In the genomic region with DNA sequence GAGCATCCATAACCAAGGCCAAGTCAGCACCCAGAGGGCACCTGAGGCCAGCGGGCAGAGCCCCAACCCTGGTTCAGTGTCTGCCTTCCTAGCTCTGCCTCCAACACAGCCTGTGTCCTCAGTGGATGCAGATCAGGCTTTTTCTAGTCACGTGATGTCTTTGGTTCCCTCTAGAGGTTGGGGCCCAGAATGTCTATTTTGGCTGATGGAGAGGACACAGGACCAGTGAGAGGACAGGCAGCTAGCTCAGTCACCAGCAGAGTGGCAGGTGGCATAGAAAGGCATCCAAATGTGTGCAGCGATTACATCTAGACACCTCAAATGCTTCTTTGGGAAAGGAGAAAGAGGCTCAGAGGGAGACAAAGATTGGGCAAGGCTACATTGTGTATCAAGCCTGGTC, we compare ENCODE assay signal across 17 mouse cellular contexts. TPM values are rescaled to one million over a fixed set of nuclear protein-coding genes. Genes with fewer than 3 reads are reported as not detected.
DNase-seq lines count a peak whose midpoint lies in the region; ATAC-seq and TF ChIP-seq lines count a peak whose summit lies in the region.
"Had no signal": no experiment of that assay in that cellular context is flagged by ENCODE, and none has a peak within 500 bp of the region (broad histone marks: within the 10 kb centered on the region; RNA-seq: fewer than 3 reads in every experiment).

No protein-coding gene starts in this region.

- dilution Hi-C loops in CH12.LX (cut with MboI; ENCODE audit: extremely low pct_ligation_motif_present, extremely low pct_unique_long_range_greater_than_20kb, low sequenced_read_pairs), result no loop called here

- H3K36me3 ChIP-seq in kidney, postnatal 0 days (ENCODE audit: insufficient read depth, low read length), result no peaks in the 10 kb centered on the region
- H3K36me3 ChIP-seq in CH12.LX (replicated peaks in 1 of 2; ENCODE audit: control insufficient read depth in 1 of 2, insufficient read depth in 1 of 2, low read length in 1 of 2), result no peaks in the 10 kb centered on the region
- H3K36me3 ChIP-seq: embryonic facial prominence, embryonic 10.5 days; liver, embryonic 13.5 days had no signal

- H3K27me3 ChIP-seq in kidney, postnatal 0 days (ENCODE audit: insufficient read depth, low read length), result no peaks in the 10 kb centered on the region
- peaks cover 63% of the 10 kb centered on the region for H3K27me3 ChIP-seq in CH12.LX (replicated peaks)

- in situ Hi-C loops in CH12.LX (cut with MboI; ENCODE audit: low pct_ligation_motif_present, low pct_unique_long_range_greater_than_20kb, low sequenced_read_pairs), result no loop called here

- H3K4me2 ChIP-seq in kidney, postnatal 0 days (ENCODE audit: low read length), result no peak overlapping the region
- no peak overlapping the region for H3K4me2 ChIP-seq in CH12.LX (ENCODE audit: insufficient read depth, low read depth, poor library complexity, severe bottlenecking)
- H3K4me2 ChIP-seq: liver, embryonic 13.5 days had no signal

- intact Hi-C loops in gastrocnemius, postnatal 36 days (cut with DNase I), result loop anchor here (2.0 to 5.0 kb wide), 4 partner anchors 125 to 304 kb away; a partner anchor contains a TSS
- intact Hi-C loops in gastrocnemius, adult 2 months (cut with DNase I), result loop anchor here (5.0 to 10.0 kb wide), 2 partner anchors 204 to 347 kb away; a partner anchor contains a TSS

- no peak for TF ChIP-seq POLR2A in CH12.LX (IDR thresholded peaks at IDR 0.05; ENCODE audit: low read depth, low read length)

- no peaks in the 10 kb centered on the region for H3K79me2 ChIP-seq in CH12.LX (replicated peaks; ENCODE audit: control insufficient read depth, extremely low read depth, insufficient read depth, poor library complexity, severe bottlenecking)

- no peak for DNase-seq in kidney, postnatal 0 days (ENCODE audit: low spot score)
- no peak for DNase-seq in kidney, postnatal 10 days
- DNase-seq in CH12.LX (ENCODE audit: extremely low read depth), result no peak
- peak; percentile 92 for DNase-seq in brain, adult 2 months (ENCODE audit: low read depth, low spot score)
- peak; percentile 64 to 66 for DNase-seq in cerebellum, postnatal 25 days
- DNase-seq in gastrocnemius, postnatal 36 days, result no peak
- no peak for DNase-seq in gastrocnemius, adult 2 months
- DNase-seq: adrenal gland, adult 2 months; kidney, postnatal 14 days; liver, embryonic 13.5 days; lung, postnatal 36 days had no signal

- no peak overlapping the region for H3K27ac ChIP-seq in kidney, postnatal 0 days
- H3K27ac ChIP-seq in CH12.LX (ENCODE audit: insufficient read depth, low read depth), result no peak overlapping the region
- H3K27ac ChIP-seq in gastrocnemius, adult 2 months, result no peak overlapping the region
- H3K27ac ChIP-seq: embryonic facial prominence, embryonic 10.5 days; liver, embryonic 13.5 days had no signal

- TF ChIP-seq RAD21 in CH12.LX (IDR thresholded peaks at IDR 0.05; ENCODE audit: low read depth, low read length), result no peak

- no peak for ATAC-seq in kidney, postnatal 0 days (replicated peaks; ENCODE audit: low FRiP score, low read depth)

- TF ChIP-seq CTCF in kidney, postnatal 0 days (IDR thresholded peaks at IDR 0.05; ENCODE audit: low read depth), result peak; percentile 35; the same call in 1 of the 2 replicates
- TF ChIP-seq CTCF in CH12.LX (conservative IDR thresholded peaks at IDR 0.05 in 1 of 2, IDR thresholded peaks at IDR 0.05 in 1 of 2; ENCODE audit: low read depth in 2 of 2, low read length in 2 of 2), result 0 out of 4 replicates have a peak, but pooled peaks of 1 of the 2 experiments have one; percentile 7
- TF ChIP-seq CTCF in gastrocnemius, adult 2 months (IDR thresholded peaks at IDR 0.05), result no peak

- no peaks in the 10 kb centered on the region for H3K9me3 ChIP-seq in kidney, postnatal 0 days (replicated peaks; ENCODE audit: low read length)
- H3K9me3 ChIP-seq in CH12.LX (replicated peaks; ENCODE audit: low read length), result peaks cover 13% of the 10 kb centered on the region
- H3K9me3 ChIP-seq: embryonic facial prominence, embryonic 10.5 days; liver, embryonic 13.5 days had no signal

- H3K4me1 ChIP-seq in kidney, postnatal 0 days (replicated peaks; ENCODE audit: insufficient read depth, low read length), result no peaks in the 10 kb centered on the region
- no peaks in the 10 kb centered on the region for H3K4me1 ChIP-seq in CH12.LX (ENCODE audit: control insufficient read depth in 1 of 2, insufficient read depth in 2 of 2)
- H3K4me1 ChIP-seq: liver, embryonic 13.5 days had no signal

- H3K9ac ChIP-seq in kidney, postnatal 0 days (ENCODE audit: low read depth, low read length), result no peak overlapping the region
- H3K9ac ChIP-seq in CH12.LX (ENCODE audit: insufficient read depth, low read depth), result no peak overlapping the region
- H3K9ac ChIP-seq: liver, embryonic 13.5 days had no signal

- 54% methylated on average over 3 of the region's 3 CpGs for WGBS in kidney, postnatal 0 days

- no peak for TF ChIP-seq EP300 in CH12.LX (IDR thresholded peaks at IDR 0.05; ENCODE audit: low read length)

- H3K4me3 ChIP-seq in kidney, postnatal 0 days (replicated peaks; ENCODE audit: low read depth, low read length), result no peak overlapping the region
- H3K4me3 ChIP-seq in CH12.LX (replicated peaks in 1 of 3; ENCODE audit: low read depth in 2 of 3, low read length in 2 of 3, poor library complexity in 1 of 3), result no peak overlapping the region
- no peak overlapping the region for H3K4me3 ChIP-seq in gastrocnemius, adult 2 months
- H3K4me3 ChIP-seq: embryonic facial prominence, embryonic 10.5 days; liver, embryonic 13.5 days had no signal

TF ChIP-seq in CH12.LX, 34 proteins besides CTCF, POLR2A, EP300 and RAD21:
- TF ChIP-seq ETS1 (conservative IDR thresholded peaks at IDR 0.05; ENCODE audit: low read depth, low read length), result no peak
- no peak for TF ChIP-seq UBTF (IDR thresholded peaks at IDR 0.05; ENCODE audit: low read depth, low read length)
- TF ChIP-seq E2F4 (IDR thresholded peaks at IDR 0.05; ENCODE audit: insufficient replicate concordance, low read depth, low read length), result no peak
- peak; percentile 29; the same call in 1 of the 2 replicates for TF ChIP-seq USF1 (IDR thresholded peaks at IDR 0.05; ENCODE audit: low read depth, low read length)
- TF ChIP-seq USF2 (conservative IDR thresholded peaks at IDR 0.05; ENCODE audit: low read depth, low read length), result no peak; the same call in 1 of the 2 replicates
- no peak for TF ChIP-seq RCOR1 (conservative IDR thresholded peaks at IDR 0.05; ENCODE audit: low read depth, low read length)
- no peak for TF ChIP-seq MEF2A (IDR thresholded peaks at IDR 0.05; ENCODE audit: borderline replicate concordance, low read depth, low read length)
- TF ChIP-seq HCFC1 (IDR thresholded peaks at IDR 0.05; ENCODE audit: low read depth, low read length), result no peak
- no peak for TF ChIP-seq TBP (conservative IDR thresholded peaks at IDR 0.05; ENCODE audit: low read depth, low read length)
- TF ChIP-seq GABPA (IDR thresholded peaks at IDR 0.05; ENCODE audit: insufficient replicate concordance, low read depth, low read length), result no peak
- peak; percentile 47 for TF ChIP-seq BHLHE40 (IDR thresholded peaks at IDR 0.05; ENCODE audit: low read depth, low read length)
- TF ChIP-seq MXI1 (IDR thresholded peaks at IDR 0.05; ENCODE audit: low read depth, low read length), result no peak
- TF ChIP-seq POLR2AphosphoS2 (IDR thresholded peaks at IDR 0.05; ENCODE audit: low read depth, low read length), result no peak
- no peak for TF ChIP-seq KAT2A (IDR thresholded peaks at IDR 0.05; ENCODE audit: insufficient replicate concordance, low read length)
- TF ChIP-seq SMC3 (IDR thresholded peaks at IDR 0.05; ENCODE audit: low read depth, low read length), result no peak
- no peak for TF ChIP-seq JUND (conservative IDR thresholded peaks at IDR 0.05; ENCODE audit: low read depth, low read length)

RNA-seq across cellular contexts. Expression of a gene that starts 38.0 kb away (rescaled TPM):
- 19.0 and 19.2 TPM in 2 replicates for polyA plus RNA-seq in kidney, postnatal 0 days (2015; fragmentation: Nextera tagmentation; extraction: Ambion mirVana)
- total RNA-seq in CH12.LX (2012; rRNA removed) (0.21 and 0.38 TPM in 2 replicates), CH12.LX (2014; rRNA removed) (0.28 TPM in 1 of 2 replicates, not detected in the other)
- polyA plus RNA-seq in CH12.LX (2012; ENCODE audit: insufficient read length, low read depth), result not detected in 2 replicates
- total RNA-seq in gastrocnemius, postnatal 36 days (2021), result under 1 TPM; 0.42 to 0.54 TPM
- total RNA-seq in gastrocnemius, adult 2 months (2021), result 1 to 10 TPM in 1 of 2 experiments, under 1 TPM in 1; 0.99 to 1.2 TPM
- total RNA-seq: granulocyte monocyte progenitor cell, adult 5-6 weeks; neutrophil, adult 5-6 weeks had no signal

RNA-seq across cellular contexts. Expression of a gene that starts 48.8 kb away (rescaled TPM):
- not detected in 2 replicates for polyA plus RNA-seq in kidney, postnatal 0 days (2015; fragmentation: Nextera tagmentation; extraction: Ambion mirVana)
- total RNA-seq in CH12.LX (2012; rRNA removed) (not detected in 2 replicates), CH12.LX (2014; rRNA removed) (not detected in 2 replicates)
- not detected in 2 replicates for polyA plus RNA-seq in CH12.LX (2012; ENCODE audit: insufficient read length, low read depth)
- not detected for total RNA-seq in gastrocnemius, postnatal 36 days (2021)
- not detected for total RNA-seq in gastrocnemius, adult 2 months (2021)
- total RNA-seq: adrenal gland, adult 2 months; granulocyte monocyte progenitor cell, adult 5-6 weeks; layer of hippocampus, postnatal 14 days; left cerebral cortex, postnatal 36 days; neutrophil, adult 5-6 weeks had no signal
- polyA plus RNA-seq: adrenal gland, adult 2 months; heart, postnatal 0 days; liver, embryonic 13.5 days had no signal

RNA-seq across cellular contexts. Expression of a gene that starts 49.4 kb away (rescaled TPM):
- 47.0 and 49.8 TPM in 2 replicates for polyA plus RNA-seq in kidney, postnatal 0 days (2015; fragmentation: Nextera tagmentation; extraction: Ambion mirVana)
- total RNA-seq in CH12.LX (2012; rRNA removed) (0.08 and 0.30 TPM in 2 replicates), CH12.LX (2014; rRNA removed) (0.12 TPM in 1 of 2 replicates, not detected in the other)
- not detected in 2 replicates for polyA plus RNA-seq in CH12.LX (2012; ENCODE audit: insufficient read length, low read depth)
- total RNA-seq in gastrocnemius, postnatal 36 days (2021), result 1 to 10 TPM; 3.5 to 6.4 TPM
- 1 to 10 TPM; 3.5 to 6.0 TPM for total RNA-seq in gastrocnemius, adult 2 months (2021)
- total RNA-seq: granulocyte monocyte progenitor cell, adult 5-6 weeks had no signal

Comparison
In these comparisons a context has a peak if more than half of its experiments do, and no peak if none do; other contexts are left out.
1. DNase-seq: peak in brain, adult 2 months (single experiment) and cerebellum, postnatal 25 days (2 of 2); none in kidney, postnatal 0 days (single experiment), kidney, postnatal 10 days (single experiment), CH12.LX (single experiment), gastrocnemius, postnatal 36 days (0 of 2) and gastrocnemius, adult 2 months (single experiment).